Mouse (Mus musculus): Measurements from ENCODE around the gene Pla2g7. TPM values are rescaled to one million over a fixed set of nuclear protein-coding genes. Genes with fewer than 3 reads are reported as not detected.
"Not testable (repeated sequence)": the region's sequence is repeated elsewhere in the genome, so short reads cannot be mapped to it uniquely, and the experiment has no call there.

Pla2g7 gene
- total RNA-seq (2015; ENCODE audit: low replicate concordance) = 11.5 and 12.1 TPM in 2 replicates
- 7.0 and 7.8 TPM in 2 replicates for total RNA-seq (2017; ENCODE audit: low replicate concordance)

DNA sequence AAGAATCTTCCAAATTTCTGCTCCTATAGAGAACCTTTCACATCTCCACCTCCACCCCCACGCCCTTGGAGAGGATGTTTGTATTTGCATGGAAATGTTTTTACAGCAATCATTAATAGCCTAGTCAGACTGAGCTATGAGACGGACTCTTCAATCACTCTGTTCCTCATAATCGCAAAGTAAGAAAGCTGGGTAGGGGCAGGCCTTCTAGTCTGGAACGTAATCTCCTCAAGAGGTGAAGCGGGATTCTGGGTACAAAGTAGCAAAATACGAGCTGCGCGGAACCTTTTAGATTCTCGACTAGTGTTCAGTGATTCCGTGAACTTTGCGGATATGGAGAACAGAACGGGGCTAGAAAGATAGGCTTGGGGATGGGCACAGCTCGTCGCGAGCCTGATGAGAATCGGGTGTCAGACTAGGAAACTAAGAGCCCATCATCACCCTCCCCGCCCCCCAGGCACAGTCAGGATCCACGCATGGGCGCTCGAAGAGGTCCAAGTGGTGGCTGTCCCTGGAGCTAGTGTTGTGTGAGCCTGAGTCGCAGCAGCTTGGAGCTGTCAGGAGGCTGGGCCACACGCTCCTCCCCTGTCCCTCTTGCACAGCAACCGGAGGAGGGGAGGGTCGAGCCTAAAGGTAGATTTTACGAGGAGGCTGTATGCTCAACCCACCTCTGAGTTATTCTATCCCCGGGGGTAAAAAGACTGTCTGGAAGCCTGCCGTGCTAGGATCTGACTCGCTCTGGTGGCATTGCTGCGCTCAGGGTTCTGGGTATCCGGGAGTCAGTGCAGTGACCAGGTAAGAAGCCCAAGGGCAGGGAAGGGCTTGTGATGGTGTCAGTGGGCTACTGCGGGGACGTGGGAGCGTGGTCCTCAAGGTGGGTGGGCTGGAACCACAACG lies at the start of gene Pla2g7:
TSS of gene Pla2g7 (plus strand) at position 107 of the 897 bp plus-strand sequence.
- ATAC-seq (replicated peaks; ENCODE audit: low FRiP score, poor library complexity, severe bottlenecking) = no peak

GRCm38 (mm10) chr17:43518644-43519409 lies 49.1 kb upstream of the Pla2g7 start:
- ATAC-seq (replicated peaks; ENCODE audit: low FRiP score, poor library complexity, severe bottlenecking) = no peak

DNA sequence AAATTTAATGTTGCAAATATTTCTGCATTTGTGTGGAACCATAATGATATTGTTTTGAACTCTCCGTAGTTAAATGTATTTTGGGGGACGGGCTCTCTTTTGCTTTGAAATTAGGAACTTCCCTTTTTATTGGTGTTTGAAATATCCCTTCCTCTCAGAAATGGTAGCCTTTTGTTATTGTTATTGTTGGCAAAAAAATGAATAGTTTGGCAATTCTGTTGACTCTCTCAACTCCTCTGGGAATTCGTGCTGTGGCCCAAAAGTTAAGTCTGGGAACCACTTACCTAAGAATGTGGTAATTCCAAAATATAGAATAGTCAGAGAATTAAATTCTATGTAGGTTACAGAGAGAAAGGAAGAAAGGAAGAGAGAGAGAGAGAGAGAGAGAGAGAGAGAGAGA lies 47.7 kb upstream of the Pla2g7 start:
- ATAC-seq (replicated peaks; ENCODE audit: low FRiP score, poor library complexity, severe bottlenecking) = no peak

DNA sequence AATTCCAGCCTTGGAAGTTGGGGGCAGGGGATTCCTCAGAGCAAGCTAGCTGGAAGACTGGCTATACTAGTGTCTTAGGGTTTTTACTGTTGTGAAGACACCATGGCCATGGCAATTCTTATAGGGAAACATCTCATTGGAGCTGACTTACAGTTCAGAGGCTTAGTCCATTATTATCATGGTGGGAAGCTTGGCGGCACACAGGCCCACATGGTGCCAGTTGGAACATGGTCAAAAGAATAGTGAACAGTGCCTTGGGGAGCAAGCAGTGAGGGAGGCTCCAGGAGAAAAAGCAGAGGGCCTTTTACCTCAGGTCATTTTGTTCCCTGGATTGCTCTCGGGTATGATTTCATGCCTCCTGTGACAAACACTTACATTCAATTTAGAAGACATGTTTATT lies 37.4 kb upstream of the Pla2g7 start:
- ATAC-seq (replicated peaks; ENCODE audit: low FRiP score, poor library complexity, severe bottlenecking) = no peak

DNA sequence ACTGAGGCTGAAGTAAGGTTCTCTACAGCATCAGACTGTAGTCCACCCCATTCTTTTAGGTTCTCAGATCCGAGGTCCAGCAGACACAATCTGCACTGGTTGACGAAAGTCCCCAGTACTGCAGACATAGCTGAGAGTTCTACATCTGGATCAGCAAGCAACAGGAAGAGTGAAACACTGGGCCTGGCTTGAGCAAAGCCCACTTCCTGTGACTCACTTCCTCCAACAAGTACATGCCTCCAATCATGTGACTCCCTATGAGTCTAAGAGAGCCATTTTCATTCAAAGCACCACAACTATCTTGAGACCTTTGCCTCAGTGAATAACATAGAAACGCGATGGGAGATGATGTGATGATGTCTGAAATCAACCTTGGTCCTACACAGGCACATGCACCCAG lies 36.7 kb upstream of the Pla2g7 start:
- ATAC-seq (replicated peaks; ENCODE audit: low FRiP score, poor library complexity, severe bottlenecking) = no peak

DNA sequence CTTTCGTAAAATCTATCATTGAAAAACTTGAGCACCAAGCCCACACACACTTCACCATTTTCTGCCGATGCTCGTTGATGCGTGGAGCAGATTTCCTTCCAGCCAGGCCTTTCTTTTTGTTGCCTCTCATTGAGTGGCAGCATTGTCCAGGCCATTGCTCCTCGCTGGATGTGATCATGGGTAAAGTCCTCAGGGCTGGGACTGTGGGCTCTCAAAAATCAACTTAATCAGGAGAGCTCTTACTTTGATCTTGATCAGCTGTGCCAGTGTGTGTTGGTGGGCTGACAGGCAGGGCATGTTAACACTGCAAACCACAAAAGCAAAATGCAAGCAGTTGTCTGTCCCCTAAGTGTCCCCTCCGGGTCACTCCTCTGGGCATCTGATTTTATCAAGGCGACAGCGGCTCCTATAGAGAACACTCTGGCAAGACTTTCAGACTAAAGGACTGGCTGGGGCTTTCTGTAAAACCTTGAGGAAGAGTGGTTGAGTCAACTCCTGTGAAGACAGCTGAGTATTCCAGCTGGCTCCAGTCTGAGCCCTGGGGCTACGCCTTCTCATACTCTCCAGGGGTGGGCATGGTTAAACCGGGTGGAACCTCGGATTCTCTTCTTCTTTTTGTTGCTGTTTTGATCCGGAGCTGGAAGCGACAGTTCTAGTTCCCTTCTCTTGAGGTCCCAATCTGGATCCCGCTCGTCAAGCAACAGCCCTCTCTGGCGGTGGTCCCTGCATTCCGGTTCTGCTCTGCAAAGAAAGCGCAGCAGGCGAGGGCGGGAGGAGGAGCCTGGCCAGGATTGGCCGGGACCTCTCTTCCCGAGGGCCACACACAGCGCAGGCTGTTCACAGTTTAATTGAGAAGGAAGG lies 33.3 kb upstream of the Pla2g7 start:
- no peak for ATAC-seq (replicated peaks; ENCODE audit: low FRiP score, poor library complexity, severe bottlenecking)

- not testable (repeated sequence) for ATAC-seq (replicated peaks; ENCODE audit: low FRiP score, poor library complexity, severe bottlenecking)
Measured at GRCm38 (mm10) chr17:43536841-43537240, 31.1 kb upstream of the Pla2g7 start.

DNA sequence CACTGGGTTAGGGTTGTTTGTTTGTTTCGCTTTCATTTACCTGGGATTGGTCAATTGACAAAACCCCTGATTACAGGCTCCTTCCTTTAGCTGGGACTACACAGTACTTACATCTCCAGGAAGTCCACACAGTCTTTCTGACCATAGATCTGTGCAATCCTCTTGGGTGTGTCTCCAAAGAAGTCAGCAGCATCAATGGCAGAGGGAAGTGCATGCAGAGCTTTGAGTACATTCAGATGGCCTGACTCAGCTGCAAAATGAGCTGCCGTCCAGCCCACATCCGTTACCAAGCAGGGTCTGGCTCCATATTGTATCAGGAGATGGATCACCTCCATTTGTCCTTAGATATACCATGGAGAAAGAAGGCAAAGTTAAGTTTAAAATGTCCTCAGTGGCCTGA lies 29.1 kb upstream of the Pla2g7 start:
- no peak for ATAC-seq (replicated peaks; ENCODE audit: low FRiP score, poor library complexity, severe bottlenecking)

- ATAC-seq (replicated peaks; ENCODE audit: low FRiP score, poor library complexity, severe bottlenecking) = no peak
Measured at GRCm38 (mm10) chr17:43543539-43543938, 24.4 kb upstream of the Pla2g7 start, which contains the start of gene Ankrd66. Gene Ankrd66, minus strand, starts transcription at chr17:43543639.

DNA sequence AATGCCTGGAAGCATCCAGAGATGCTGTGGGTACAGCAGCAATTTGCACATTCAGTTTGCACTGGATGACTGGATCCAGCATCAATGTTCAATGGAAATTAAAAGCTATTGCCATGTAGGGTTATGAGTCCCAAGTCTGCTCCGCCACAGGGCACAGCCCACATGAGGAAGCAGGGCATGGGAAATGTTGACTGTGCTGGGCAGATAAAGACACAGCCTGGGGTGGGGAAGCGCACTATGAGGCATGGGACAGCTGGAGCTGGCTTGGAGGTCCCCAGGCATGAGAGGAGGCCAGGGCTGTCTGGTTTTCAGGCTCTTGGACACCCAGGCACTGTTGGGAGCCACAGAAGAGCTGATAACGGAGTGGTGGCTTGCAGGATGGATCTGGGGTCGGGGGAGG lies 23.9 kb upstream of the Pla2g7 start:
- no peak for ATAC-seq (replicated peaks; ENCODE audit: low FRiP score, poor library complexity, severe bottlenecking)

GRCm38 (mm10) chr17:43551122-43551630 lies 16.7 kb upstream of the Pla2g7 start:
- ATAC-seq (replicated peaks; ENCODE audit: low FRiP score, poor library complexity, severe bottlenecking) = no peak

- no peak for ATAC-seq (replicated peaks; ENCODE audit: low FRiP score, poor library complexity, severe bottlenecking)
Measured at GRCm38 (mm10) chr17:43554516-43555403, 13.1 kb upstream of the Pla2g7 start.

GRCm38 (mm10) chr17:43557104-43557503 lies 10.8 kb upstream of the Pla2g7 start:
- no peak for ATAC-seq (replicated peaks; ENCODE audit: low FRiP score, poor library complexity, severe bottlenecking)

DNA sequence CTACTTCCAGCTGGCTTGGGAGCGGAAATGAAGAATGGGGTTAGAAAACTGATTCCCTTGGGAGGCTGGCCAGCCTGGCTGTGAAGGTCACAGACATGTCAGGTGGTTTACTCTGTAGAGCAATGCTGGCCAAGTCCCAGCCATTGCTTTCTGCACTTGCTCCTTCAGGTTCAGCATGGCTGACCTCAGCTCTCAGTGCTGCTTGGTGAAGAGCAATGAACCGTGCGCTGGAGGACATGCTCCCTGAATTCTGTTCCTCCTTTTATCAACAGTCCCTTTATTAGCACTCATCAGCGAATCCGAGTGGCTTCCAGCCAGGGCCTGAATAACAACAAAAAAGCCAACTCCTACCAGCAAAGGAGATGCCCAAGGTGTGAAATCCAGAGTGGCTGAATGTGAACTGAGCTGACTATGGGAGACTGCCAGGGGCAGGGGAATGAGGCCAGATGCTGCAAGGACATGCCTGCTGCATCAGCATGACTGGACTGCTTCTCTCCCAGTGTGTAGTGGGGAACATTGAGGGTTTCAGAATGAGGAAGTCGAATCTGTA lies 10.3 kb upstream of the Pla2g7 start:
- ATAC-seq (replicated peaks; ENCODE audit: low FRiP score, poor library complexity, severe bottlenecking) = no peak

- ATAC-seq (replicated peaks; ENCODE audit: low FRiP score, poor library complexity, severe bottlenecking) = no peak
Measured at GRCm38 (mm10) chr17:43558678-43559077, 9.2 kb upstream of the Pla2g7 start.

DNA sequence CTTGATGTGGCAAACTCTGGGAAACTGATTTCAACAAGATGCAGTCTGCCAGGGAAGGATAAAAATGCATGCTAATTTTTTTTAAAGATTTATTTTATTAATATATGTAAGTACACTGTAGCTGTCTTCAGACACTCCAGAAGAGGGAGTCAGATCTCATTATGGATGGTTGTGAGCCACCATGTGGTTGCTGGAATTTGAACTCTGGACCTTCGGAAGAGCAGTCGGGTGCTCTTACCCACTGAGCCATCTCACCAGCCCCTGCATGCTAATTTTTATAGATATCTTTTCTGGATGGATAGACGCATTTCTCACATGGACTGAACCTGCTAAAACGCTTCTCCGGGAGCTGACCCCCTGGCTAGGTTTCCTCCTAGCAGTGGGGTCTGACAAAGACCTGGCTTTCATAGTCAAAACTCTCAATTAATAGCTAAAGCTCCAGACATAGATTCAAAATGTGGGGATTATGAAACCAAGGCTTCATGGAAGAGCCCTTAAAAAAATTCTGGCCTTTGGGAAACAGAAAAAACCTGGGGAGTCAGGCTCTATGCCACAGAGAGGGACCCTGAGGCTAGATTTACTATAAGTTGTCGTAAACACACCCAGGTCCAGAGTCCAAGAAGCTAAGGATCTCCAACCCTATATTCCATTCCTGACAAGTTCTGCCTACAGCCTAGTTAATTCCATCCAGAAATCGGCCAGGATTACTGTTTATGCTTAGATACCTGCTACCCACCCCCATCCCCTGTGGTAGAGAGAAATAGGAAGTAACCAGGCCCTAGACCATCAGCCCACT lies 4.5 kb upstream of the Pla2g7 start:
- ATAC-seq (replicated peaks; ENCODE audit: low FRiP score, poor library complexity, severe bottlenecking) = no peak

DNA sequence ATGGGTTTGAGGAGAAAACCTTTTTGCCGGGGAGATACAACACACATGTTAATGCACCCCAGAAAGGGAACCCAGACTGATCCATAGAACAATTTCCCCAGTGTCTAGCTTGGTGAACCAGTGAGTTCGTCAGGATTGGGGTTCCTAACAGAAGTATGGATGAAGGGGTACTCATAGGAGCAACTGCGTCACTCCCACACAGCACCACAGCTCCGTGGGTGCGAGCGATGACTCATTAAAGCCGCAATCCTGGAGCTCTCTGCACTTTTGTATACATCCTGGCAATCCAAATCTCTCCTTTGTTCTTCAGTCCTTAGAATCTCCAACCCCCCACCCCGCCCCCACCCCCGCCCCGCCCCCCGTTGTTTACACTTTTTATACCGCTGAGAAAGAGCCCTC lies 306 bp upstream of the Pla2g7 start:
- no peak for ATAC-seq (replicated peaks; ENCODE audit: low FRiP score, poor library complexity, severe bottlenecking)

DNA sequence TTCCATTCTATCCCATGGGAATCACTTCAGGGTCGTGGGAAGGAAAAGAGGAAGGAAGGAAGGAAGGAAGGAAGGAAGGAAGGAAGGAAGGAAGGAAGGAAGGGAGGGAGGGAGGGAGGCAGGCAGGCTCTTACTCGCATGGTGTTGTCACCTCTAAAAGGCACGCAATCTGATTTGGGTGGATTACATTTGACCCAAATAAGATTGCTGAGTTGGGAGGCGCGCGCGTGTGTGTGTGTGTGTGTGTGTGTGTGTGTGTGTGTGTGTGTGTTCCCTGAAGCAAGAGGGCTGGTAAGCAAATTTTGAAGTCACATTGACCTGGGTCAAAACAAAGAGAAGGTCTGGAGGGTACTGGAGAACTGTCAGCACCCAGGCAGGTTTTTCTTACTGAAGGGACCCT lies 1.4 kb downstream of the Pla2g7 start:
- ATAC-seq (replicated peaks; ENCODE audit: low FRiP score, poor library complexity, severe bottlenecking) = no peak
